Mouse (Mus musculus) frontal cortex, postnatal 14 days (tissue): ENCODE measurements around the gene Mtnr1a.
"Not testable (repeated sequence)": the region's sequence is repeated elsewhere in the genome, so short reads cannot be mapped to it uniquely, and the experiment has no call there.

ENCODE experiments used
- DNase-seq, 2 experiments: peaks; one replicate each; pipeline ENCODE4 v3.0.0; 2022; ENCODE audit warnings: low spot score in 2 of 2

Gene Mtnr1a

DNA sequence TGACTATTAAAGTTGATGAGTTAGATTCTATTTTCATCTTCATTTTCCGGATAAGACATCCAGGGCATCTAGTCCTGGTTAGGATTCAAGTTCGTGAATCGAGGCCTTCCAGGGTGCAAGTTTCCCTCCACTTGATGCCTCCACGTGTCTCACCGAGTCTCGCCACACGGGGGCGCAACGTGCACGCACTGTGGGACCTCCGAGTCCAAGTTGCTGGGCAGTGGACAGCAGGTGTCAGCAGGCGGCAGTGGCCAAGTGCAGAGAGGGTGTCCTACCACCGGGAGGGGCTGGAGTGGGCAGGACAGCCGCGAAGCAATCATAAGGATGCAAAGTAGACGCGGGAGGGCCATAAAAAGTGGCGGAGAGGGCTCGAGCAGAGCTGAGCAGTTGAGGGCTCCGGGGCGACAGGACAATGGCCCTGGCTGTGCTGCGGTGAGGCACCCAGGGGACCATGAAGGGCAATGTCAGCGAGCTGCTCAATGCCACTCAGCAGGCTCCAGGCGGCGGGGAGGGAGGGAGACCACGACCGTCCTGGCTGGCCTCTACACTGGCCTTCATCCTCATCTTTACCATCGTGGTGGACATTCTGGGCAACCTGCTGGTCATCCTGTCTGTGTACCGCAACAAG lies at the start of gene Mtnr1a:
Mtnr1a (plus strand) TSS at position 379 of the 628 bp plus-strand sequence.
- DNase-seq: peak; percentile 71 to 90

GRCm38 (mm10) chr8:45019241-45019640 lies 49.7 kb upstream of the Mtnr1a start:
- DNase-seq: no peak

GRCm38 (mm10) chr8:45021171-45021570 lies 47.8 kb upstream of the Mtnr1a start:
- no peak for DNase-seq

- peak; percentile 35 to 58 for DNase-seq
These were observed 46.8 kb upstream of the Mtnr1a start for GRCm38 (mm10) chr8:45021911-45022665.

GRCm38 (mm10) chr8:45028081-45028497 lies 40.8 kb upstream of the Mtnr1a start:
- no peak for DNase-seq

DNA sequence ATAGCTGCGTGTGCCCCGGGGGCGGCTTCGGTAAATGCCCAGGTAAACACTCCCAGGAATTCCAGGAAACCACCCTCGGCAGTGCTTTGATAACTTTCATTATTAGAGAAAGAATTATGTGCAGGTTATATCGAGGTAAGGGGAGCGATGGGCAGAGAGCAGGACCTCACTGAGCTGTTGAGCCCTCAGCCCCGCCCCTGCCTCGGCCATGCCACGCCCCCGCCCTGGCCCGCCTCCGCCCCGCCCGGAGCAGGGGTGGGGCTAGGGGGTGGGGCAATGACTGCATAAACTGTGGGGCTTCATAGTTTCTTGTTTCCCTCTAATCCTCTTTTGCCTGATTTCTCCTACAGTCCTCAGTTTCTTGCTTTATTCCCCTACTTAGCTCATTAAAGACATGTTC lies 30.6 kb upstream of the Mtnr1a start:
- no peak for DNase-seq

- no peak for DNase-seq
These were observed 24.8 kb upstream of the Mtnr1a start for GRCm38 (mm10) chr8:45044160-45044559.

DNA sequence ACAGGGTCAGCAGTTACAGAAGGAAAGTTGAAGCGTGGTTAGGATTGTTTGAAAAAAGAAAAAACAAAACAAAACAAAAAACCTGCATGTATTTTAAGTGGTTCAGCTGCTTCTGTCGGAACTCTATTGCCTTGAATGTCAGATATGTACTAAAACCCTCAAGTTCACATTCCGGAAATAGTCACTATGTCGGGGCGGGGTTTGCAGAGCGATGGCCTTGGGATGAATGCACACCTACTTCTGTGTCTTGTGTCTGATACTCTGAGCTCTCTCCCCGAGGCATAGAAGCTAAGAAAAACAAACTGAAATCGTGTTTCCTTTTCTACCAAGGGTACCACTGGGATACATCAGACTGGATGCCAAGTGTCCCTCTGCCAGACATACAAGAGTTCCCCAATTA lies 18.5 kb upstream of the Mtnr1a start:
- no peak for DNase-seq

DNA sequence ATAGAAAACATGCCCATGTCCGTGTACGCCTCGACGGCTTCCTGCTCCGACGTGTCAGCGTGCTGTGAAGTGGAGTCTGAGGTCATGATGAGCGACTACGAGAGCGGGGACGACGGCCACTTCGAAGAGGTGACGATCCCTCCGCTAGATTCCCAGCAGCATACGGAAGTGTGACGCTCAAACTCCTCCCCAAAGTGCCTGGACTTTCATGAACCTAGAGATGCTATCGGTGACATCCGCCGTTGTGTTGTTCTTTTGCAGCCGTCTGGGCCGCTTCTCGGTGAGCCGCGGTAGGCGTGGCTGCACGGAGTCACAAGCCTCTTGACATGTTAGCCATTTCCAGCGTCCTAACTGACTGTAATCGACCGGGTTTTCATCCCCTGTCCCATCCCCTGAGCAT lies 17.7 kb upstream of the Mtnr1a start:
- DNase-seq: no peak

DNA sequence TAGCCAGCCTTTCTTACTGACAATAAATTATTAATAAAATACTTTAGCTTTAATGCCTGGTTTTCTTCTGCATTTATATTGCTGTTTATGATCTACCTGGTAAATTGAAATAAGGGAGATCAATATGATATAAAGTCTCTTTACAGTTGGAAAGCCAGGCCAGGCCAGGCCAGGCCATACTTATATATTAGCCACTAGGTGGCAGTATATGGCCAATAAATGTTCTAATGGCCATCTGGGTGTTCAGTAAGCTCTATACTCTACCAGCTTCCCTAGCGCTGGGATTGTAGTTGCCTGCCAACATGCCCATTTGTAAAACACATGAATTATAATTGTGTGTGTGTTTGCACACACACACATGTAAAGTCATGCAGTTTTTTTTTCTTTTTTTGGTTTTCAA lies 16.7 kb upstream of the Mtnr1a start:
- no peak for DNase-seq

- DNase-seq: no peak
These were observed 16.3 kb upstream of the Mtnr1a start for GRCm38 (mm10) chr8:45052618-45053017.

DNA sequence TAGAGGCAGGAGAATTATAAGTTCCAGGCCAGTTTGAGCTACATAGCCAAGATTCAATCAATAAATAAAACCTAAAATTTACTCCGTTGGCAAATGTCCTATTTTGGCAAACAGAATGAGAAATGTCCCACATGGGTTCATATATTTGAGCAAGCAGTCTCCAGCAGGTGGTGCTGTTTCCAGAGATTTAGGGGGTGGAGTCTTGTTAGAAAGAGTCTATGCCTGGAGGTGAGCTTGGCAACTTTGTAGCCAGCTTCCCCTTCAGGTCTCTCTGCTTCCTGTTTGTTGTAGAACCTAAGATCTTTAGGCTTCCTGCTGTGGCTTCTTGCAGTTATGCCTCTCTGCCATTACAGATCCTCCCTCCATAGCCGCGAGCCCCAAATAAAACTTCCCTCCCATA lies 13.4 kb upstream of the Mtnr1a start:
- no peak for DNase-seq

DNA sequence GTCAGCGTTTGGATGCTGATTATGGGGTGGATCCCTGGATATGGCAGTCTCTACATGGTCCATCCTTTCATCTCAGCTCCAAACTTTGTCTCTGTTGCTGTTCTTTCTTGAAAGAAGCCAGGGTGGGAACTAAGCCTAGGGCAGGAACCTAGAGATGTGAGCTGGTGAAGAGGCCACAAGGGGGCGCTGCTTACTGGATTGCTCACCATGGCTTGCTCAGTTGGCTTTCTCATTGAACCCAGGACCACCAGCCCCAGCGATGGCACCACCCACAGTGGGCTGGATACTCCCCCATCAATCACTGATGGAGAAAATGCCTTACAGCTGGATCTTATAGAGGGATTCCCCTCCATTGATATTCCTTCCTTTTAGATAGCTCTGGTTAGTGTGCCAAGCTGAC lies 12.1 kb upstream of the Mtnr1a start:
- DNase-seq: no peak

DNA sequence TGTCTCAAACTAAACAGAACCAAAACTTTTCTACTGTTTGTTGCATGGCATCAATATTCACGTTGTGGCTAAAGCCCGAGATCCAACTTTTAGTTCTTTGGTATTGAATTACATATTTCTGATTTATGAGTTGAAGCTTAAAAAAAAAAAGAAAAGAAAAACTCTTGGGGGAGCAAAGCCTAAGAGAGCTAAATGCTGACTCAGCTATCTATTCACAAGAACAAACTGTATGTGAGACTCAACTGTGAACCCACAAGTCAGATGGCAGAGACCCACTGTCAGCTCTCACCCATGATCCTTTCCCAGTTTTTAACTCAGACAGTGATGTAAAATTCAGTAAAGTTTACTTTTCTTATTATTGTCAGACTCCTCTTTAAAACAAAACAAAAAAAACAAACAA lies 8.9 kb upstream of the Mtnr1a start:
- no peak for DNase-seq

GRCm38 (mm10) chr8:45062311-45062710 lies 6.6 kb upstream of the Mtnr1a start:
- DNase-seq: no peak

- DNase-seq: no peak
These were observed 5.7 kb upstream of the Mtnr1a start for GRCm38 (mm10) chr8:45062982-45063924.

DNA sequence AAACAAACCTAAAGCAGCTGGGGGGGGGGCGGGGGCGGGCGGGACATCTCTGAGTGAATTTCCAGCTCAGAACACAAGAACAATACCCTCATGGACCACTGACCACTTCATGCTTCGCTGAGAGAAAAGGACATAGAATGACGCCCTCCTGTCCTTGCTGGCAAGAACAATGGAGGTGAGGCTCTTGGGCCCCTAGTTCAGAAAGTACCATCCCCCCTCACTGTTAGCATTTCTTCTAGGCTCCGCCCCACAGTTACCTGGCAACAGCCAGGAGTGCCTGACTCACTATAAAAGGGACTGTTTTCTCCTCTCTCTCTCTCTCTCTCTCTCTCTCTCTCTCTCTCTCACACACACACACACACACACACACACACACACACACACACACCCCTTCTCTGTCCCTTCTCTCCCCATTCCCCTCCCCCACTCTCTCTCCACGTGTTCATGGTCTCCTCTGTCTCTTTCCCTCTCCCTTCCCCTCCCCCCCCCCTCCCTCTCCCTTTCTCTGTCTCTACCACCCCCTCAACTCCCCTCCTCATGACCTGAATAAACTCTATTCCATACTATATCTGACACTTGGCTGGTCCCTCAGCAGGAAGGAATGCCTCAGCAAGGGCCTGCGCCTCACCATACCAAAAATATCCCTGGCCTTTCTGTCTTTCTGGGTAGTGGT lies 4.6 kb upstream of the Mtnr1a start:
- no peak for DNase-seq

DNA sequence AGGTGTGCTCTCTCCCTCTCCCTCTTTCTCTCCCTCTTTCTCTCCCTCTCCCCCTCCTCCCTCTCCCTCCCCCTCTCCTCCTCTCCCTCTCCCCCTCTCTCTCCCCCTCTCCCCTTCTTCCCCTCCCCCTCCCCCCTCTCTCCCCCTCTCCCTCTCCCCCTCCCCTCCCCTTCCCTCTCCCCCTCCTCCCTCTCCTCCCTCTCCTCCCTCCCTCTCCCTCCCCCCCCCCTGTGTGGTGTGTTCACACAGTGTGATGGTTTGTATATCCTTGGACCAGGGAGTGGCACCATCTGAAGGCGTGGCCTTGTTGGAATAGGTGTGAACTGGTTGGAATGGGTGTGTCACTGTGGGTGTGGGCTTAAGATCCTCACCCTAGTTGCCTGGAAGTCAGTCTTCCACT lies 3.5 kb upstream of the Mtnr1a start:
- not testable (repeated sequence) for DNase-seq

- no peak for DNase-seq
These were observed 2.0 kb downstream of the Mtnr1a start for GRCm38 (mm10) chr8:45070949-45071348.

DNA sequence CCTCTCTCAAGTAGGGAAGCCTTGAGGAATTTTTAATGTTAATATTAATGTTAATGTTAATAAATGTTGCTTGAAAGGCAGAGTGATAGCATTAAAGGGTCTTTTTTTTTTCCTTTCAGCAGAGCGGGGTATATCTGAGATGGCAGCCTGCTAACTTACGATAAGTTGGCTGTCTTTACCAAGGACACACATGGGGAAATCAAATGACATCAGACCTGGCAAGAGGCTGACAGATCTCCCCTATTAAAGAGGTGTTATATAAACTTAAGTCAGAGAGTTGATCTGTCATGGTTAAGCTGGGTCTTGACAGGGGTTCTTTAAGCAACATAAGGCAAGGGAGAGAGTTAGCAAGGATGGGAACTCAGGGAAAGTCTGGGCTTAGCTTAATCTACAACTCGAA lies 11.9 kb downstream of the Mtnr1a start:
- no peak for DNase-seq

DNA sequence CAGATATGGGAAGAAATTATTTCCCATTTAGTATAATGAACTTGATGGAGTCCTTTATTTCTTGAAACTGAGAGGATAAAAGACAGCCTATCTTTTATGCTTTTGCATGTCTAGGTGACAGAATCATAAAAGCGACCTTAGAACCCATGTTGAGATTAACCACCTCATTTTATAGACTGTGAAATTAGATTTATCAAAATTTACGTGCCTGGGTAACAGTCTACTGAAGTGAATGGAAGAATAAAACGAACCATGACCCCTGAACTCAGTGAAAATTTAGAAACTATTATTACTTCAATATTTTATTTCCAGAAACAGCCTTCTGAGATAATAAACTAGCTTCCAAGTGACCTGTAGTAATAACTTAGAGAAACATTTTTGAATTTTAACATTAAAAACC lies 24.7 kb downstream of the Mtnr1a start:
- DNase-seq: no peak
